Mouse (Mus musculus): ENCODE data around the gene Gdf11. TPM values are rescaled to one million over a fixed set of nuclear protein-coding genes. Genes with fewer than 3 reads are reported as not detected.

Gene Gdf11
- polyA plus RNA-seq, 1 experiment from 2014 or later, result 6.3 TPM

DNA sequence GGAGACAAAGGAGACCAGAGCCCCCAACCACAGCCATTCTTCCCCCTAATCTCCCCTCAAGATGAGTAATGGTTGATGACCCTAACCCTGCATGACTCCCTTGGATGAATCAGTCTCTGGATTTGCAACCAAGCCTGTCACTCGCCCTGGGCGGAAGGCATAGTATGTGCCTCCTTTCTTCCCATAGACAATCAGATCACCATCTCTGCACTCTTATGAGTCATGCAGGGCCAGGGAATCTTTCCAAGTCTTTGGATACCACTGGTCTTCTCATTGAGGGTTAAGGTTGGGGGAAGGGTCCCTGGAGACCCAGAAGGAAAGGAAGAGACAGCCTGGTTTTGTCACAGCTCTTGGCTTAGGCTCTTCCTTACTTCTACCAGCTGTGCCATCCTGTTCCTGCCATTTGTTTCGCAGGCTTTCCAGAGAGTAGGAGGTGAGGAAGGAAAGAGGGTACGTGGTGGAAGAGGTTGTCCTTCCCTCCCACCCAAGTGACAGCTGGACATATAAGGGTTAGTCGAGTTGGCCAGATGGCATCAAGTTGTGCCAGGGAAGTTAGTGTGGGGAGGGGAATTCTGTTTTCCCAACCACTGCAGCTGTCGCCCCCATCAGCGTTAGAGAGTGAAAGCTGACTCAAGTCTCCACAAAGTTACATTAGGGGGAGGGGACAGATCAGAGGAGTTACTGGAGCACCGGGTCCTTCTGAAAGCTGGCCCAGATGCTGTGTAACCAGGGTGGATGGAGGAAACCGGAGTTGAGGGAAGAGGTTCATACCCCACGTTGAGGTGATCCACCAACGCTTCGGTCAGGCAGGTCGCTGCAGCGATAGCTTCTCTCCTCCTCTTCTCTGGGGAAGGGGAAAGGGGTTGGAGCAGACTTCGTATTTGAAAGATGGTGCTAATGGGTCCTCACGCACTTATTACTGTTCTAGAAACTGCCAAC, 30.6 kb upstream of the Gdf11 start:
- Histone ChIP-seq H3K9ac (ENCODE audit: low read length) (peak overlapping the region; percentile 73; the same call in 1 of the 2 replicates), H3K27ac (ENCODE audit: low read depth, low read length) (no peak overlapping the region), H3K36me3 (ENCODE audit: control insufficient read depth, insufficient read depth, low read length) (peaks cover 10% of the 10 kb centered on the region; the same call in 1 of the 2 replicates), H3K4me3 (ENCODE audit: low read depth, low read length) (peak overlapping the region; percentile 63), H3K27me3 (replicated peaks; ENCODE audit: control insufficient read depth, insufficient read depth, low read length) (no peaks in the 10 kb centered on the region), H3K4me2 (ENCODE audit: low read length) (peak overlapping the region; percentile 62), H3K9me3 (replicated peaks; ENCODE audit: control insufficient read depth, low read length) (no peaks in the 10 kb centered on the region), H3K4me1 (ENCODE audit: control insufficient read depth, insufficient read depth, low read length) (peaks cover 15% of the 10 kb centered on the region)
- DNase-seq (ENCODE audit: low spot score) (no peak), ATAC-seq (peak; percentile 4; the same call in 1 of the 2 replicates)
- 73% methylated on average over 16 of the region's 16 CpGs for WGBS

- peaks cover 13% of the 10 kb centered on the region; the same call in 1 of the 2 replicates for H3K36me3 ChIP-seq (ENCODE audit: control insufficient read depth, insufficient read depth, low read length)
- H3K4me1 ChIP-seq (ENCODE audit: control insufficient read depth, insufficient read depth, low read length), result peaks cover 15% of the 10 kb centered on the region
- ATAC-seq, result no peak
- H3K27ac ChIP-seq (ENCODE audit: low read depth, low read length), result no peak overlapping the region
- 92% methylated on average over 1 of the region's 1 CpGs for WGBS
- no peak for DNase-seq (ENCODE audit: low spot score)
- H3K9me3 ChIP-seq (replicated peaks; ENCODE audit: control insufficient read depth, low read length), result no peaks in the 10 kb centered on the region
- H3K4me2 ChIP-seq (ENCODE audit: low read length), result no peak overlapping the region
- H3K9ac ChIP-seq (ENCODE audit: low read length), result no peak overlapping the region
- H3K4me3 ChIP-seq (ENCODE audit: low read depth, low read length), result no peak overlapping the region
- H3K27me3 ChIP-seq (replicated peaks; ENCODE audit: control insufficient read depth, insufficient read depth, low read length), result no peaks in the 10 kb centered on the region
Observed at GRCm38 (mm10) chr10:128921251-128921650, 29.7 kb upstream of the Gdf11 start.

DNA sequence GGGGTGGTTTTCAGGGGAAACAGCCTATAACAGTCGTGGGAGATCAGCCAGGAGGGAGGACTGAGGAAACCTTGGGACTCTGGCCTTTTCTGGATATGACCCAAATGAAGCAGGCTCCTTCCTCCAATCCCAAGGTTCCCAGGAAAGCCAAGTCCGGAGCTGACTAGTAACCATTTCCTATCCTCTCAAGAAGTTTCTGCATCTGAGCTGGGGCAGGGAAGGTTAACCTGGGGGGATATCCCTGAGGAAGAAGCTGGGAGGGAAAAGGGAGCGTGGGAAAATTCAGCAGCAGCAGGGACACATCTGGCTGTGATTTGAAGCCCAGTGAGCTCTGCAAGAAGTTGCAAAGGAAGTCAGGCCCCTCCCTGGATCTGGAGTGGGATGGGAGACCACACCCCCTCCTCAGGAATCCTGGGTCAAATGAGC, 29.2 kb upstream of the Gdf11 start:
- H3K4me2 ChIP-seq (ENCODE audit: low read length), result no peak overlapping the region
- no peak overlapping the region for H3K4me3 ChIP-seq (ENCODE audit: low read depth, low read length)
- WGBS, result 74% methylated on average over 3 of the region's 3 CpGs
- H3K9ac ChIP-seq (ENCODE audit: low read length), result no peak overlapping the region
- DNase-seq (ENCODE audit: low spot score), result no peak
- H3K4me1 ChIP-seq (ENCODE audit: control insufficient read depth, insufficient read depth, low read length), result peaks cover 15% of the 10 kb centered on the region
- peaks cover 13% of the 10 kb centered on the region; the same call in 1 of the 2 replicates for H3K36me3 ChIP-seq (ENCODE audit: control insufficient read depth, insufficient read depth, low read length)
- H3K27me3 ChIP-seq (replicated peaks; ENCODE audit: control insufficient read depth, insufficient read depth, low read length), result no peaks in the 10 kb centered on the region
- no peaks in the 10 kb centered on the region for H3K9me3 ChIP-seq (replicated peaks; ENCODE audit: control insufficient read depth, low read length)
- ATAC-seq, result no peak
- H3K27ac ChIP-seq (ENCODE audit: low read depth, low read length), result no peak overlapping the region

GRCm38 (mm10) chr10:128919966-128920365, 28.4 kb upstream of the Gdf11 start:
- ATAC-seq (no peak), DNase-seq (ENCODE audit: low spot score) (no peak)
- Histone ChIP-seq H3K4me3 (ENCODE audit: low read depth, low read length) (no peak overlapping the region), H3K9ac (ENCODE audit: low read length) (no peak overlapping the region), H3K9me3 (replicated peaks; ENCODE audit: control insufficient read depth, low read length) (no peaks in the 10 kb centered on the region), H3K4me1 (ENCODE audit: control insufficient read depth, insufficient read depth, low read length) (peaks cover 15% of the 10 kb centered on the region), H3K27ac (ENCODE audit: low read depth, low read length) (no peak overlapping the region), H3K36me3 (ENCODE audit: control insufficient read depth, insufficient read depth, low read length) (peaks cover 13% of the 10 kb centered on the region; the same call in 1 of the 2 replicates), H3K4me2 (ENCODE audit: low read length) (no peak overlapping the region), H3K27me3 (replicated peaks; ENCODE audit: control insufficient read depth, insufficient read depth, low read length) (no peaks in the 10 kb centered on the region)
- WGBS, result 79% methylated on average over 7 of the region's 7 CpGs

DNA sequence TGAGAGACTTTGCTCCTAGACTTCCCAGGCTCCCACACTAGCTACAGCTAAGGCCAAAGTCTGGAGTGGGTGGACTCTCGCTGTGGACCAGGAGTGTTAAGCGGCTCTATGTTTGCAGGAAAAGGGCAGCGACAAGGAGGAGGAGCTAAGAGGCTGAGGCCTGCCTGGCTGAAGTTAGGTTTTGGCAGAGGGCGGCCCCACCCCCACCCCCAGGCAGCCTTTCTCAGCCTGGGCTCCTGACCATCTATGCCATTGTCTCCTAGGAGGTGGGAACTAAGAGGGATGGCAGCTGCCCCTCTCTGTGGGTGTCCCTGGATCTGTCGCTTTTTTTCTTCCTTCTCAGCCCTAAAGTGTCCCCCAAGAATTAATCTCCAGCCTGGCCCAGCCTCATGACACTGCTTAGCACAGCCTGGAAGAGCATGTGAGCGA, 27.7 kb upstream of the Gdf11 start:
- Histone ChIP-seq H3K9ac (ENCODE audit: low read length) (no peak overlapping the region), H3K4me1 (ENCODE audit: control insufficient read depth, insufficient read depth, low read length) (peaks cover 15% of the 10 kb centered on the region), H3K27me3 (replicated peaks; ENCODE audit: control insufficient read depth, insufficient read depth, low read length) (no peaks in the 10 kb centered on the region), H3K4me3 (ENCODE audit: low read depth, low read length) (no peak overlapping the region), H3K27ac (ENCODE audit: low read depth, low read length) (no peak overlapping the region), H3K4me2 (ENCODE audit: low read length) (no peak overlapping the region), H3K36me3 (ENCODE audit: control insufficient read depth, insufficient read depth, low read length) (peaks cover 13% of the 10 kb centered on the region; the same call in 1 of the 2 replicates), H3K9me3 (replicated peaks; ENCODE audit: control insufficient read depth, low read length) (no peaks in the 10 kb centered on the region)
- ATAC-seq (no peak), DNase-seq (ENCODE audit: low spot score) (no peak)
- 11% methylated on average over 6 of the region's 6 CpGs for WGBS

GRCm38 (mm10) chr10:128918246-128918645, 26.7 kb upstream of the Gdf11 start:
- no peak overlapping the region for H3K4me2 ChIP-seq (ENCODE audit: low read length)
- no peaks in the 10 kb centered on the region for H3K27me3 ChIP-seq (replicated peaks; ENCODE audit: control insufficient read depth, insufficient read depth, low read length)
- no peak overlapping the region for H3K4me3 ChIP-seq (ENCODE audit: low read depth, low read length)
- 81% methylated on average over 7 of the region's 7 CpGs for WGBS
- DNase-seq (ENCODE audit: low spot score) (no peak), ATAC-seq (no peak)
- no peak overlapping the region for H3K27ac ChIP-seq (ENCODE audit: low read depth, low read length)
- H3K36me3 ChIP-seq (ENCODE audit: control insufficient read depth, insufficient read depth, low read length), result peaks cover 13% of the 10 kb centered on the region; the same call in 1 of the 2 replicates
- H3K9ac ChIP-seq (ENCODE audit: low read length), result no peak overlapping the region
- H3K4me1 ChIP-seq (ENCODE audit: control insufficient read depth, insufficient read depth, low read length), result peaks cover 11% of the 10 kb centered on the region
- H3K9me3 ChIP-seq (replicated peaks; ENCODE audit: control insufficient read depth, low read length), result no peaks in the 10 kb centered on the region

GRCm38 (mm10) chr10:128917400-128917799, 25.9 kb upstream of the Gdf11 start:
- DNase-seq (ENCODE audit: low spot score) (no peak), ATAC-seq (no peak)
- Histone ChIP-seq H3K27ac (ENCODE audit: low read depth, low read length) (no peak overlapping the region), H3K9ac (ENCODE audit: low read length) (no peak overlapping the region), H3K36me3 (ENCODE audit: control insufficient read depth, insufficient read depth, low read length) (peaks cover 13% of the 10 kb centered on the region; the same call in 1 of the 2 replicates), H3K27me3 (replicated peaks; ENCODE audit: control insufficient read depth, insufficient read depth, low read length) (no peaks in the 10 kb centered on the region), H3K9me3 (replicated peaks; ENCODE audit: control insufficient read depth, low read length) (no peaks in the 10 kb centered on the region), H3K4me2 (ENCODE audit: low read length) (no peak overlapping the region), H3K4me3 (ENCODE audit: low read depth, low read length) (no peak overlapping the region), H3K4me1 (ENCODE audit: control insufficient read depth, insufficient read depth, low read length) (peaks cover 7% of the 10 kb centered on the region)
- WGBS, result 94% methylated on average over 6 of the region's 6 CpGs

DNA sequence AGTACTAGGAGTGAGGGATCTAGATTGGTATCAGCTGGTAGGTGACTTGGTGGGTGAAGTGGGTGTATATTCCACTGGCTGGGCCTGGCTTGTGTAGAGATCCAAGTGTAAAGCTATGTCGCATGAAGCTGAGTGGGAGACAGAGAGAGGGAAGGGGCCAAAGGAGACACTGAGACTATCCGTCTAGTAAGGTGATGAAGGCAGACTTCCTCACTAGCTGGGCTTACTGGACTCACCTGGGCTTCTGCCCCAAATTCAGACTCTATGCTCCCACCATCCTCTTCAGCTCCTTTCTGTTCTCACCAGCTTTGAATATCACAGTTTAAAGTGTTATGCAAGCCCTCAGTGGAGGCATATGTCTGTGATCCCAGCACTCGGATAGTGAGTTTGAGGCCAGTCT, 25.1 kb upstream of the Gdf11 start:
- Histone ChIP-seq H3K4me2 (ENCODE audit: low read length) (no peak overlapping the region), H3K4me1 (ENCODE audit: control insufficient read depth, insufficient read depth, low read length) (no peaks in the 10 kb centered on the region; the same call in 1 of the 2 replicates), H3K9me3 (replicated peaks; ENCODE audit: control insufficient read depth, low read length) (no peaks in the 10 kb centered on the region), H3K27me3 (replicated peaks; ENCODE audit: control insufficient read depth, insufficient read depth, low read length) (no peaks in the 10 kb centered on the region), H3K27ac (ENCODE audit: low read depth, low read length) (no peak overlapping the region), H3K36me3 (ENCODE audit: control insufficient read depth, insufficient read depth, low read length) (peaks cover 13% of the 10 kb centered on the region; the same call in 1 of the 2 replicates), H3K4me3 (ENCODE audit: low read depth, low read length) (no peak overlapping the region), H3K9ac (ENCODE audit: low read length) (no peak overlapping the region)
- WGBS, result 89% methylated on average over 3 of the region's 3 CpGs
- DNase-seq (ENCODE audit: low spot score) (no peak), ATAC-seq (no peak)

GRCm38 (mm10) chr10:128915550-128915949, 24.0 kb upstream of the Gdf11 start:
- Histone ChIP-seq H3K27me3 (replicated peaks; ENCODE audit: control insufficient read depth, insufficient read depth, low read length) (no peaks in the 10 kb centered on the region), H3K9me3 (replicated peaks; ENCODE audit: control insufficient read depth, low read length) (no peaks in the 10 kb centered on the region), H3K9ac (ENCODE audit: low read length) (no peak overlapping the region), H3K27ac (ENCODE audit: low read depth, low read length) (no peak overlapping the region), H3K4me1 (ENCODE audit: control insufficient read depth, insufficient read depth, low read length) (no peaks in the 10 kb centered on the region), H3K36me3 (ENCODE audit: control insufficient read depth, insufficient read depth, low read length) (peaks cover 13% of the 10 kb centered on the region; the same call in 1 of the 2 replicates), H3K4me3 (ENCODE audit: low read depth, low read length) (no peak overlapping the region), H3K4me2 (ENCODE audit: low read length) (no peak overlapping the region)
- ATAC-seq, result no peak
- DNase-seq (ENCODE audit: low spot score), result no peak
- WGBS, result 98% methylated on average over 2 of the region's 2 CpGs
